Mouse (Mus musculus) layer of hippocampus, adult 11-12 months (tissue): Measurements from ENCODE around the gene Ina.

Experiments
- DNase-seq: peaks from one replicate; pipeline ENCODE4 v3.0.0; 2022; ENCODE audit warnings: low spot score

Gene Ina

GRCm38 (mm10) chr19:47014159-47014446 lies 395 bp upstream of the Ina start:
- DNase-seq: no peak

- no peak for DNase-seq
Observed at GRCm38 (mm10) chr19:47015396-47015795, 898 bp downstream of the Ina start.

- DNase-seq: no peak
Observed at GRCm38 (mm10) chr19:47015965-47016364, 1.5 kb downstream of the Ina start.

GRCm38 (mm10) chr19:47016487-47016886 lies 2.0 kb downstream of the Ina start:
- peak; percentile 40 for DNase-seq

GRCm38 (mm10) chr19:47017831-47018230 lies 3.3 kb downstream of the Ina start:
- DNase-seq: no peak

GRCm38 (mm10) chr19:47018330-47018729 lies 3.8 kb downstream of the Ina start:
- DNase-seq: no peak

- DNase-seq: no peak
Observed at GRCm38 (mm10) chr19:47019326-47019725, 4.8 kb downstream of the Ina start.

- DNase-seq: no peak
Observed at GRCm38 (mm10) chr19:47022709-47023108, 8.2 kb downstream of the Ina start.

GRCm38 (mm10) chr19:47023546-47023945 lies 9.0 kb downstream of the Ina start:
- DNase-seq: no peak

GRCm38 (mm10) chr19:47024954-47025353 lies 10.5 kb downstream of the Ina start:
- no peak for DNase-seq

GRCm38 (mm10) chr19:47026513-47026912 lies 12.0 kb downstream of the Ina start:
- DNase-seq: no peak

- DNase-seq: no peak
Observed at GRCm38 (mm10) chr19:47029796-47030195, 15.3 kb downstream of the Ina start.

GRCm38 (mm10) chr19:47031770-47032169 lies 17.3 kb downstream of the Ina start:
- peak; percentile 39 for DNase-seq

GRCm38 (mm10) chr19:47034916-47035315 lies 20.4 kb downstream of the Ina start:
- DNase-seq: no peak

- no peak for DNase-seq
Observed at GRCm38 (mm10) chr19:47036596-47036995, 22.1 kb downstream of the Ina start.

GRCm38 (mm10) chr19:47040720-47041473 lies 26.4 kb downstream of the Ina start:
- peak; percentile 35 for DNase-seq

- DNase-seq: no peak
Observed at GRCm38 (mm10) chr19:47043608-47044007, 29.1 kb downstream of the Ina start.

GRCm38 (mm10) chr19:47046343-47046742 lies 31.8 kb downstream of the Ina start:
- DNase-seq: no peak

- no peak for DNase-seq
Observed at GRCm38 (mm10) chr19:47047236-47047833, 32.8 kb downstream of the Ina start.

- no peak for DNase-seq
Observed at GRCm38 (mm10) chr19:47049061-47049460, 34.6 kb downstream of the Ina start.

- no peak for DNase-seq
Observed at GRCm38 (mm10) chr19:47049840-47050239, 35.3 kb downstream of the Ina start.

- peak; percentile 70 for DNase-seq
Observed at GRCm38 (mm10) chr19:47050271-47051032, 36.0 kb downstream of the Ina start, which contains the start of gene Pcgf6. Gene Pcgf6, minus strand, starts transcription at chr19:47050906.

GRCm38 (mm10) chr19:47052927-47053326 lies 38.4 kb downstream of the Ina start:
- no peak for DNase-seq
